Mouse (Mus musculus) thymus, adult 18-20 months (tissue): ENCODE results near the gene Gm3264.
"Not testable (repeated sequence)": the region's sequence is repeated elsewhere in the genome, so short reads cannot be mapped to it uniquely, and the experiment has no call there.

ENCODE experiments used
- DNase-seq, 2 experiments: peaks; one replicate each; pipeline ENCODE4 v3.0.0; 2022; ENCODE audit warnings: mixed read lengths in 2 of 2

The Gm3264 gene

DNA sequence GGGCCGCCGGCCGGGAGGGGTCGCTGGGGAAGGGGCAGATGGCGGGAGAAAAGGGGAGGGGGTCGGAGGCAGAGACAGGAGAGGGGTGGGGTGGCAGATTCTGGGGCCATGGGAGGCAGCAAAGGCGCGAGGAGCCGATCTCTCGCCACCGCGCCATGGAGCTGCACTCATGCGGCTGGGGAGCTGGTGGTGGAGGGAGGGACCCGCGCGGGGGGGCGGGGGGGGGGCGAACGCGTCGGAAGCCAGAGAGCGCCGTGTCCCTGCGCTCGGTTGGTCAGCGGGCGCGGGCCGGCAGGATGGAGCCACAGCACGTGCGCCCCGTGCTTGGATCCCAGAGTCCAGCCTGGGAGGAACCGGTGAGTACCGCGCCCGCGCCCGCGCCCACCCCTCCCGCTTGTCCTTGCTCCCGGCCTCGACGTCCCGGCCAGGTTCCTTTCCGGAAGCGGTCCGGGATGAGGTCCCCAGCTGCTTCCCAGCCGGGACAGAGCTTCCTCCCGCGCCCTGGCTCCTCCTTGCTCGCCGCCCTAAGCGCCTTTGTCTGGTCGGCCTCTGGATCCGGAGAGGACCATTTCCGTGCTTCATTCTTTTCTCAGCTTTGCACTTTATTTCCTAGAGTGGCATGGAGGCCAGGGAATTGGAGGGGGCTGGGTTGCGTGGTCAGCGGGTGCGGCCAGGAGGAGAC, at the start of gene Gm3264:
Gene Gm3264 (plus strand): TSS at position 278 of the 682 bp plus-strand sequence.
- not testable (repeated sequence) for DNase-seq

DNA sequence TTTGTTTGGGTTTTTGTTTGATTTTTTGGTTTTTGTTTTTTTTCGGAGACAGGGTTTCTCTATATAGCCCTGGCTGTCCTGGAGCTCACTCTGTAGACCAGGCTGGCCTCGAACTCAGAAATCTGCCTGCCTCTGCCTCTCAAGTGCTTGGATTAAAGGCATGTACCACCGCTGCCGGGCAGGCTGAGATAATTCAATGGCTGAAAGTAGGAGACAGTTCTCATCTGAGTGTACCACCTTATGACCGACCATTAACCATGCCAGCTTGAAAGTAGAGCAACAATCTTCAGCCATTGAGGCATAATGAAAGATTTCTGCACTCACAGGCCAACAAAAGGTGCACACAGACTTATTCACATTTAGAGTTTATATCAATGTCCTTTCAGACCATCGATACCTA, 49.0 kb upstream of the Gm3264 start:
- peak in 1 of 2 experiments; percentile 0 for DNase-seq

DNA sequence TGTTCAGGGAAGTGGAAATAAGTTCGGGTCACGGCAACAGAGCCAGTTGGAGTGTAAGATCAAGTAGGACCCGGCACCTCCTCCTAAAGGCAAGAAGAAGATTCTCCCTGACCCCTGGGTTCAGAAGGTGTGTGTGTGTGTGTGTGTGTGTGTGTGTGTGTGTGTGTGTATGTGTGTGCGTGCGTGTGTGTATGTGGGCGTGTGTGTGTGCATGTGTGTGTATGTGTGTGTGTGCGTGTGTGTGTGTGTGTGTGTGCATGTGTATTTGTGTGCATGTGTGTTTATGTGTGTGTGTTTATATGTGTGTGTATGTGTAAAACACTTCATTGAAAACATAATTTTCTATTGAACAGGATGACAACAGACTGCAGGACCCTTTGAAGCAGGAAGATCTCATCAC, 33.4 kb upstream of the Gm3264 start:
- DNase-seq: not testable (repeated sequence)

DNA sequence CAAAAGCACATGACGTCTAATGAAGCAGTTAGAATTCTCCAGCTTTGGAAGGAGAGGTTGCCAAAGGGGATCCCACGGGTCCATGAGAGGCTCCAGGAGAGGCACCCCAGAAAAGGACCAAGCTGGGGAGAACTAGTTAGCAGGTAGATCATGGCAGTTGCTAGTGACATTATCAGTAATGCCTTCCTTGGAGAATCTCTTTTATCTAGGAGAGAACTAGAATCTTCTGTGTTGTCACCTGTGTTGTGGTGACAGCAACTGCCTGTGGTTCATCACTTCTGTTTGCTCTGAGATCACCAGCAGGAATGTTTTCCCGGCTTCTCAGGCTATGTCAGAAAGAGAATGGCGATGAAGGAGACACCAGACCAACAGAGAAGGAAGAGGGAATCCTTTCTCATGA, 17.6 kb upstream of the Gm3264 start, which contains the start of gene Gm3269:
Gene Gm3269 (plus strand): TSS at position 301 of the 400 bp plus-strand sequence.
- not testable (repeated sequence) for DNase-seq

DNA sequence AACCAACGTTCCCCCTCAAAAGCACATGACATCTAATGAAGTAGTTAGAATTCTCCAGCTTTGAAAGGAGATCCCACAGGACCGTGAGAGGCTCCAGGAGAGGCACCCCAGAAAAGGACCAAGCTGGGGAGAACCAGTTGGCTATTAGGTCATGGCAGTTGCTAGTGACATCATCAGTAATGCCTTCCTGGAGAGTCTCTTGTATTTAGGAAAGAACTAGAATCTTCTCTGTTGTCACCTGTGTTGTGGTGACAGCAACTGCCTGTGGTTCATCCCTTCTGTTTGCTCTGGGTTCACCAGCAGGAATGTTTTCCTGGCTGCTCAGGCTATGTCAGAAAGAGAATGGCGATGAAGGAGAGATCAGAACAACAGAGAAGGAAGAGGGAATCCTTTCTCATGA, 36.7 kb downstream of the Gm3264 start, which contains the start of gene Gm3278:
Gene Gm3278 (plus strand): TSS at position 301 of the 400 bp plus-strand sequence.
- not testable (repeated sequence) for DNase-seq
